Mouse (Mus musculus): ENCODE measurements around the gene Fam47e.

The Fam47e gene

DNA sequence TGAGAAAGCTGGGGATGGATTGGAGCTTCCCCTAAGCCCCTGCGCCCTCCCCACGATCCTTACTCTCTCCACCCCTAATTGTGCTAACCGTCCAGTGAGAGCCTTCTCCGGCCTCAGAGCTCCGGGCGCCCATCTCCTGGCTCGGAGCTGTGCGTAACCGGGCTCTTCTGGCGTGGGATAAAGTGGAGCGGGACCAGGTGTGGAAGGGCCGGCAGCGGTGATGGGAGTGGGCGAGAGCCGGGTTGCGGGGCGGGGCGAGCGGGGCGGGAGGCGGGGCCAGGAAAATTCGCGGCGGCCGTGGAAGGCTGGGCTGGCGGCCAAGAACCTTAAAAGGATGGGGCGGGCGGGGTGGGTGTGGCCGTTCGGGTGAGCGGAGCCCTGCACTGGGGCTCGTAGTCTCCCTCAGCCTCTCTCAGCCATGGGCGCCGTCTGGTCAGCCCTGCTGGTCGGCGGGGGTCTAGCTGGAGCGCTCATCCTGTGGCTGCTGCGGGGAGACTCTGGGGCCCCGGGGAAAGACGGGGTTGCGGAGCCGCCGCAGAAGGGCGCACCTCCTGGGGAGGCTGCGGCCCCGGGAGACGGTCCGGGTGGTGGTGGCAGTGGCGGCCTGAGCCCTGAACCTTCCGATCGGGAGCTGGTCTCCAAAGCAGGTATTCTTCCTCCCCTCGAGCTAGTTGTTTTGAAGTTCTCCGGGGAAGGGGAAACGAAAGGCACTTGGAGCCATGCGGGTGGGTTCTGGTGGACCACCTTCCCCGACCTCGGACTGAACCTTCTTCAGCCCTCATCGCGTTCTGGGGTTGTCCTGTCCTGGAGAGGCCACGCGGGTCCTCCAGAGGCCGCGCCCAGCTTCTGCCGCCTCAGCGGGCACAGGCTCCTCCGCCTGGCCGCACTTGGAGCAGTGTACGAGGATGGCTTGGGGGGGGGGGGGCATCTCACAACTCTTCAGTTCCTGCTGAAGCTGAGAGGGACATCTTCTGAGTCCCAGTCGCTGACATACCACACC is 48.1 kb downstream of the Fam47e start, which contains the start of gene Stbd1:
Gene Stbd1 (plus strand): TSS at position 351 of the 1,000 bp plus-strand sequence.
- DNase-seq (ENCODE audit: low read depth, low spot score): peak; percentile 88

DNA sequence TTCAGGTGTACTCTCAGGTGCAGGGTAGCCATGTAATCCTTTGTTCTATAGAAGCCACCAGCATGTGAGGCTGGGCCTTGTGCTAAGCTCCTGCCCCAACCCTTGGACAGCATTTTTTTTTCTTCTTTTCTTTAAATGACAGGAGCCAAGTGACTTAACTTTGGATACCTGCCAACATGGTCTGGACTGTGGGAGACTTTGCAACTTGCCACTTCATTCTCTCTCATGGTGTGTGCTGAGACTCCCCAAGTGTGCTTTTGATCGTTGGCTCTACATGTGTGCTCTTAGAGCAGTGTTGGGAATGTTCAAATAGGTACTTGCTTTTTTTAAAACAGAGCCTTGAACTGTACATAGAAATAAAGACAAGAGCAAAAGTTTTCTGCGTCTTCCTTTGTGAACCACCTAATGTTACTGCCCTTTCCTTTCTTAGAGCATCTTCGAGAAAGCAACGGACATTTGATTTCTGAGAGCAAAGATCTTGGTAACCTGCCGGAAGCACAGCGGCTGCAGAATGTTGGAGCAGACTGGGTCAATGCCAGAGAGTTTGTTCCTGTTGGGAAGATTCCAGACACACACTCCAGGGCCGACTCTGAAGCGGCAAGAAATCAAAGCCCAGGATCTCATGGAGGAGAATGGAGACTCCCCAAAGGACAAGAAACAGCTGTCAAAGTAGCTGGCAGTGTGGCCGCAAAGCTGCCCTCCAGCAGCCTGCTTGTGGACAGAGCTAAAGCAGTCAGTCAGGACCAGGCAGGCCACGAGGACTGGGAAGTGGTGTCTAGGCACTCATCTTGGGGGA is 49.8 kb downstream of the Fam47e start:
- no peak for DNase-seq (ENCODE audit: low read depth, low spot score)

DNA sequence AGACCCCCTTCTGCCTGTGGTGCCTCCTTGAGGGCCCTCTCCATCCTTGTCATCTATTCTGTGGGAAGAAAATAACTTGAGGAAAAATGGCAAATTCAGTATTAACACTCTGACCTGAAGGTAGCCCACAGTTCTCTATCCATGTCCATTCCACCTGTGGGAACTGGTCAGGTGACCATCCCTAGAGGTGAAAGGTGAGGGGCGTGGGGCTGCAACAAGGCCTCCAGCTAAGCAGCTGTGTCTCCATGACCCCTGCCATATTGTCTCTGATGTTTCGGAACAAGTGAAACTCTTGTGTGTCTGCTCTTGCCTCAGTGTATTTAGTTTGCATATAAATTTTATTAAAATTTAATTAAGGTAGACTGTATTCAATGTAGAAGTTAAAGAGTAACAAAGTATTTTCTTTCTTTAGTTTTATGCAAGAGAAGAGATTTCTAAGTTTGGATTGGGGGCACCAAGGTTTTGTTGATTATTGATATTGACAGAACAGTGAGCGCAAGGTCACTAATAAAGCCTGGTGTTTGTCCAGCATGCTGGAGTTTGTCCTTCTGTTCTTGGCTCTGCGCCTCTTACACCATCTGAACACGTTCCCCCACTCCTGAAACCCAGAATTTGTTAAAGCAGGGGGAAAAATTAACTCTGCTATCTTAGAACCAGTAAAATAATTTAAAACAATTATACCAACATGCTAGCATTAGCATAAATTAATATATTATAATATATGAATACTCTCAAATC is 52.8 kb downstream of the Fam47e start:
- DNase-seq (ENCODE audit: low read depth, low spot score): no peak

GRCm38 (mm10) chr5:92612756-92613155 is 57.9 kb downstream of the Fam47e start:
- DNase-seq (ENCODE audit: low read depth, low spot score): no peak

DNA sequence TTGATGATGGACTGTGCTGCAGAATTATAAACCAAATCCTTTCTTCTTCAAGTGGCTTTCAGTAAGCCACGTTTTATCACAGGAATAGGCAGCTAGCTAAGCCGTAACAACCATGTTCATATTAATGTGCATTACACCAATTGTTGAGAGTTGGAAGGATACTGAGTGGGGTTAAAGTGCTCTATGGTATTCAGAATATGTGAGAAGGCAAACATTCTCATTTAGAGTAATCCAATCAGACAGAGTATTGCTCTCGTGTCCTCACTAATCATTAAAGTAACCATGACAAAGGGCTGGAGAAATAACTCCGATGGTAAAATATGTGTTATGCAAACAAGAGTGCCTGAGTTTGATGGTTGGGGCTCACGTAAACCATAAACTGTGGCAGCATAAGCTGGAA is 67.0 kb downstream of the Fam47e start:
- no peak for DNase-seq (ENCODE audit: low read depth, low spot score)

DNA sequence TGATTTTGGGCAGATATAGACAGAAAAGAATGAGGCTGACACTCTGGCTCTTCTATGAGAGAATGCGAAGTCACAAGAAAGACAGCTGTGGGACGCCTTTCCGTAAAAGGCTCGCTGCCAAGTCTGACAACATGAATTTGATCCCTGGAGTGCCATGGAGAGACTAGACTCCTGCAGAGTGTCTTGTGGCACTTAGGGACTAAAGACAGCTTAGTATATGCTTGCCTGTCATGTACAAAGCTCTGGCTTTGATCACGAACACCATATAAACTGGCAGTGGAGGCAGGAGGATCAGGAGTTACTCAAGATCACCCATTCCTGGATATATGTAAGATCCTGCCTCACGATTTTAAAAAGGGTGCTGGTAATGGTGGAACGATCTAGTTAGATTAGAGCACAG is 73.0 kb downstream of the Fam47e start:
- DNase-seq (ENCODE audit: low read depth, low spot score): no peak

DNA sequence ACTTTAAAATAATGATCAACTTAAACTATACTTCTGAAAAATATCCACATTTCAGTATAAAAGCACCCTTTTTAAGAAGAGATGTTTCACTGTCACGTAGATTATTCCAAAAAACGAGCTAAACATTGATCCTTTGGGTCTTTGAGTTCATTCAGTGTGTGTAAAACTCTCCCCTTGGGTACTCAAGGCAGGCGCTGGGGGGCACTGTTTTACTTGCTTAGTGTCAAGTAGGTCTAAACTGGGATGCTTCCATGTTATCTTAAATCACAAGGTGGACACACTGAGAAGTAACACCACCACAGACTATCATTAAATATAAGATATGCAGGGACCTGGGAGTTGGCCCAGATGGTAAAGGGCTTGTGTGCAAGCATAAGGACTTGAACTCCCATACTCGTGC is 78.7 kb downstream of the Fam47e start:
- DNase-seq (ENCODE audit: low read depth, low spot score): peak; percentile 37

DNA sequence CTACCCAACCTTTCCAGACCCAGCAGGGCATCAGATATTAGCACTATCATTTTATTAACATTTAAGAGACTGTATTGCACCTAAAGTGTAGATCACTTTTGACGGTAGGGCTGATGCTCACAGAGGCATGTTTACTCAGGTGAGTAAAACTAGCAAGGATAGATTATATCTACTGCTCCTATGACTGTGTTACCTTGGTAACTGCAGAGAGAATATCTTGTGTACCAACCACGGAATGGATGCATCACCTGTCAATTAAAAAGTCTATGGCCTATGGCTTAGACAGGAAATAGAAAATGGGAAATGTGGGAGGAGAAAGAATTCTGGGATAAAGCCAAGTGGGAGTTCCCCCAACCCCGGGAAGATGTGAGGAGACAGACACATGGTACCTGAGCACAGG is 80.0 kb downstream of the Fam47e start:
- DNase-seq (ENCODE audit: low read depth, low spot score): no peak

DNA sequence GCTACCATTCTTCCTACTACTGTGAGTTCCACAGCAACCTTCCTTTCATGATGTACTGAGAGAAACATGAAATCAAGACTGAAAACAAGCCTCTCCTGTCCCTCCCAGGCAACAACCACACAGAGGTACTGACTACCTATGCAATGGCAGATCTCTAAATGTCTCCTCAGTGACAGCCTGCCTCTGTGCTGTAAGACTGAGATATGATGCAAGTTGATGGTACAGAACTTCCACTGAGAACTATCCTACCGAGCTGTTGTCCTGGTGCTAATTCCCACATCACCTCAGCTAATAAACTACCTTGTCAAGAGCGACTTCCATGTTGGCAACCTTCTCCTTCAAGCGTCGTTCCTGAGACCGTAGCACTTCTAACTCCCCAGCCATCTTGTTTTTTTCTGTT is 81.0 kb downstream of the Fam47e start:
- no peak for DNase-seq (ENCODE audit: low read depth, low spot score)

DNA sequence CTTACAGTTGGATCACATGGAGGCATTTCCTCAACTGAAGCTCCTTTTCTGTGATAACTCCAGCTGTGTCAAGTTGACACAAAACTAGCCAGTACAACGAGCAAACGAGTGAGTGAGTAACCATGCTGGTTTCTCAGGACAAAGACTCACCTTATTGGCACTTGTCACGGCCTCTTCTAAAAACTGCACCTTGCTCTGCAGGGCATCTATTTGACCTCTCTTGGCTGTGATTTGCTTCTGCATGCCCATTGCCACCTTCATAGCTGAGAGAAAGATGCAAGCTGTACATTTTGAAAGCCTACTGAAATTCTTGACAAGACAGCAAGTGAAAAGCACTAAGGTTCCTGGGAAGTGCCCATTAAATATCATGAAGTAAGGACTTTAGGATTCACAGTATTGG is 86.0 kb downstream of the Fam47e start:
- DNase-seq (ENCODE audit: low read depth, low spot score): no peak
